Mouse (Mus musculus) Patski (cell line): ENCODE measurements around the gene Hist1h2af. TPM values are rescaled to one million over a fixed set of nuclear protein-coding genes. Genes with fewer than 3 reads are reported as not detected.
"Not testable (repeated sequence)": the region's sequence is repeated elsewhere in the genome, so short reads cannot be mapped to it uniquely, and the experiment has no call there.

Experiments used
- ATAC-seq: fragments of 100-300 bp; one replicate; pipeline ENCODE4 v1.8.0; 2021
- CTCF ChIA-PET: fragments of 350-600 bp; sonication (Branson Sonifier 250); formaldehyde crosslinking; loops from one replicate; lab custom pipeline; 2022; ENCODE audit warnings: inconsistent platforms; lab: Charles Lee
- POLR2A ChIA-PET: fragments of 350-600 bp; sonication (Branson Sonifier 250); formaldehyde crosslinking; loops from one replicate; lab custom pipeline; 2022; ENCODE audit warnings: antibody characterized with exemption, inconsistent platforms; lab: Charles Lee
- DNase-seq: peaks from one replicate; pipeline ENCODE4 v3.0.0-alpha.2; 2011; ENCODE audit warnings: low read depth, low spot score
- H3K27me3 ChIP-seq: fragments of 371-371 bp; one replicate; pipeline ENCODE4 v1.5.1; 2021
- CTCF ChIP-seq: fragments of 100-300 bp; IDR thresholded peaks from one replicate; pipeline ENCODE4 v1.5.1; 2021
- in situ Hi-C: fragments of 300-500 bp; cut with MboI; formaldehyde crosslinking; loops from 3 replicates; pipeline ENCODE4 v1.11.1; 2018; ENCODE audit warnings: low pct_unique_long_range_greater_than_20kb, mixed read lengths
- polyA plus RNA-seq: library from polyadenylated mRNA; unstranded; gene quantifications from one replicate; pipeline ENCODE4 v1.2.3, GENCODE M21; 2021

Gene Hist1h2af
- polyA plus RNA-seq, result 1.3 TPM

GRCm38 (mm10) chr13:23533560-23534367, at the start of gene Hist1h2af:
Hist1h2af (plus strand) TSS chr13:23533906.
- ChIA-PET POLR2A (interaction anchor here (0.7 kb wide), 1 partner anchor 57 kb away, joined by 3 read pairs; no protein-coding TSS in a partner anchor), CTCF (interaction anchor here (1.1 to 1.6 kb wide), 2 partner anchors 9 to 20 kb away, joined by 4 to 6 read pairs; partner anchors contain the start of gene Hist1h2bh)
- in situ Hi-C loops, result loop anchor here (5.0 to 10.0 kb wide), 3 partner anchors 64 to 1819 kb away; partner anchors contain the start of genes Hist1h2ag, Hist1h2ai, Hist1h2bj and Hist1h2bl
- DNase-seq, H3K27me3 ChIP-seq: not testable (repeated sequence)
- ATAC-seq, result peak; percentile 52

- in situ Hi-C loops, result no loop called here
- CTCF ChIA-PET, result interaction anchor here (1.2 kb wide), 1 partner anchor 10 kb away, joined by 3 read pairs; no protein-coding TSS in a partner anchor
- POLR2A ChIA-PET, result no interaction called here
- no peak for ATAC-seq
- TF ChIP-seq CTCF, result no peak
- no peak for DNase-seq
- H3K27me3 ChIP-seq, result peaks cover 3% of the 10 kb centered on the region
Measured at GRCm38 (mm10) chr13:23485271-23485670, 48.4 kb upstream of the Hist1h2af start.

- TF ChIP-seq CTCF, result no peak
- POLR2A ChIA-PET, result no interaction called here
- ATAC-seq, result peak; percentile 100
- peak; percentile 41 for DNase-seq
- H3K27me3 ChIP-seq, result peaks cover 3% of the 10 kb centered on the region
- CTCF ChIA-PET, result no interaction called here
- in situ Hi-C loops, result no loop called here
Measured at GRCm38 (mm10) chr13:23488400-23489322, 45.0 kb upstream of the Hist1h2af start, which contains the start of gene Btn2a2. Btn2a2 (minus strand) TSS chr13:23488857.

- no peak for TF ChIP-seq CTCF
- POLR2A ChIA-PET, result no interaction called here
- DNase-seq (no peak), ATAC-seq (no peak)
- in situ Hi-C loops, result no loop called here
- CTCF ChIA-PET, result no interaction called here
- peaks cover 3% of the 10 kb centered on the region for H3K27me3 ChIP-seq
Measured at GRCm38 (mm10) chr13:23490863-23491262, 42.8 kb upstream of the Hist1h2af start.

- H3K27me3 ChIP-seq, result peaks cover 3% of the 10 kb centered on the region
- DNase-seq (no peak), ATAC-seq (no peak)
- no peak for TF ChIP-seq CTCF
- ChIA-PET POLR2A (no interaction called here), CTCF (no interaction called here)
- in situ Hi-C loops, result no loop called here
Measured at GRCm38 (mm10) chr13:23491263-23491662, 42.4 kb upstream of the Hist1h2af start.

GRCm38 (mm10) chr13:23491990-23492389, 41.7 kb upstream of the Hist1h2af start:
- ATAC-seq (no peak), DNase-seq (no peak)
- TF ChIP-seq CTCF, result no peak
- in situ Hi-C loops, result no loop called here
- POLR2A ChIA-PET, result no interaction called here
- H3K27me3 ChIP-seq, result peaks cover 3% of the 10 kb centered on the region
- CTCF ChIA-PET, result no interaction called here

- no peaks in the 10 kb centered on the region for H3K27me3 ChIP-seq
- in situ Hi-C loops, result no loop called here
- ATAC-seq (no peak), DNase-seq (no peak)
- no peak for TF ChIP-seq CTCF
- ChIA-PET POLR2A (no interaction called here), CTCF (interaction anchor here (1.0 kb wide), 1 partner anchor 9 kb away, joined by 3 read pairs; no protein-coding TSS in a partner anchor)
Measured at GRCm38 (mm10) chr13:23495526-23495925, 38.2 kb upstream of the Hist1h2af start.

GRCm38 (mm10) chr13:23497656-23498321, 35.9 kb upstream of the Hist1h2af start:
- ChIA-PET CTCF (no interaction called here), POLR2A (no interaction called here)
- in situ Hi-C loops, result no loop called here
- no peak for ATAC-seq
- no peak for TF ChIP-seq CTCF
- no peak for DNase-seq
- no peaks in the 10 kb centered on the region for H3K27me3 ChIP-seq

GRCm38 (mm10) chr13:23498653-23499052, 35.1 kb upstream of the Hist1h2af start:
- no peak for TF ChIP-seq CTCF
- CTCF ChIA-PET, result no interaction called here
- DNase-seq (no peak), ATAC-seq (no peak)
- in situ Hi-C loops, result no loop called here
- POLR2A ChIA-PET, result no interaction called here
- no peaks in the 10 kb centered on the region for H3K27me3 ChIP-seq

- POLR2A ChIA-PET, result no interaction called here
- CTCF ChIA-PET, result no interaction called here
Measured at GRCm38 (mm10) chr13:23499943-23500342, 33.8 kb upstream of the Hist1h2af start.

More at GRCm38 (mm10) chr13:23499943-23500342, 33.8 kb upstream of the Hist1h2af start:
- in situ Hi-C loops, result no loop called here
- no peak for DNase-seq
- TF ChIP-seq CTCF, result no peak
- no peaks in the 10 kb centered on the region for H3K27me3 ChIP-seq
- ATAC-seq, result no peak
